Mouse (Mus musculus) left cerebral cortex, adult 11 months (tissue): ENCODE measurements around the gene Slc4a4.
A peak's percentile ranks its signal among the peaks of the same experiment; 100 is the strongest.

ENCODE experiments used
- DNase-seq: peaks from one replicate; pipeline ENCODE4 v3.0.0; 2022; ENCODE audit warnings: low spot score

The Slc4a4 gene

GRCm38 (mm10) chr5:88917221-88917620 lies 30.6 kb downstream of the Slc4a4 start:
- no peak for DNase-seq

DNA sequence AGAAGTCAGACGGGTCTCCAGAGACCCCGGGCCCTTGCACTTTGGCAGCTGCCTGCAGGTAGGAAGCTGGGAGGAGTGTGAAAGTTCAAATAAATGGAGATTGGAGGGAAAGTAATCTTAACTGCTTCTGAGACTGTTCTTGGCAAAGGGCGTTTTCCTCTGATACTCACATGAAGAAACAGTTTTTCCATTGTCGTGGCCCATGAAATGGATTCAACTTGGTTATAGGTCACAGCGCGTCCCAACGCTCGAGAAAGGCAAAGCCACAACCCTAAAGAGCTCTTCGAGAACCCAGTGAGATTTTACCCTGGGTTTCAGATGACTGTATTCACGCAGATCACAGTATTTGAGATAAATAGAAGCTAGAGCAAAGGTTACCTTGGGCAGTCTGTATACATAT lies 31.0 kb downstream of the Slc4a4 start:
- DNase-seq = no peak

DNA sequence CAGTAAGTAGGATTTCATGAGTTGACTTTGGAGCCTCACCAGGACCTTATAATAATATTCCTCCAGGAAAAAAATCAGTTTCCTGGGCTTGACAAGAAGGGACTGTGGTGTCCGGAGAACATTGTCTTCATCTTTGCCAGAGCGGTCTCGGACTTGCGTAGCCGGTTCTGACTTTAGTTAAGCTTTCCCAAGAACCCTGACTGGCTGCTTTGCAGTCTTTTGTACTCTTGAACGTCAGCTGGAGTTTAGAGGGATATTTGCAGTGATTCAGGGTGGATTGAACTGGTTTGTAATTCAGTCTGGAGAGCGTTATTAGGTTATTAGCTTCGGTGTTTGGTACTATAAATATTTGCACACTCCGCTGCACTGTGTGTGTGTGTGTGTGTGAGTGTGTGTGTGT lies 31.9 kb downstream of the Slc4a4 start:
- DNase-seq = no peak

- no peak for DNase-seq
These were observed 39.0 kb downstream of the Slc4a4 start for GRCm38 (mm10) chr5:88925576-88925975.

DNA sequence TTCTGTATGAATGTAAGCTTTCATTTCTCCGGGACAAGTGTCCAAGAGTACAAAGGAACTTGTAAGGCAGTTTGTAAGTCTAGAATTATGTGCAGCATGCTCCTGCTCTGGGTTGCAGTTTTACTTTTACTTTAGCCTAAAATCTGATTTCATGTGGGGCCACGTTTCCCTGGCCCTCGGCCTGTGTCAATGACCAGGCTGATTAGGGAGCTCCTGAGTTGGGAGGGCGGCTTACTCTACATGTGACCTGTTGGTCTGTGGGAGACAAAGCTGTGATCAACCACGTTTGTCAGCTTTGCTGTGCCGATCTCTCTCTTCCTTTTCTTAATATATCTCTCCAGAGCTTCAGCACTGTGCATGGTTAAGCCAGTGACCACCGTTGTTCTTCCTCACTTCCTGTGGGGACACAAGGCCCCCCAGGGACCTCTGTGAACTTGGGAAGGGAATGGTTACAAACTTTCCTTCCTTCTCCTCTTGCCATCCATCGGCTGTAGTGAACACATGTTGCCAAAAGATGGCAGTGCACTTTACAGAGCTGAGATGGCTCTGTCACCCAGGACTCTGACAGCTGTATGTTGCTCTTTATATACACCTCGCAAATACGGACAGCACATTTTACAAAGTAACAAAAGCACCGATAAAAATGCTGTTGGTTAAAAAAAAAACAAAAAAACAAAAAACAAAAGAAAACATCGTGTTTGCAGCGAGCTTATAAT lies 41.7 kb downstream of the Slc4a4 start:
- DNase-seq = peak; percentile 36

DNA sequence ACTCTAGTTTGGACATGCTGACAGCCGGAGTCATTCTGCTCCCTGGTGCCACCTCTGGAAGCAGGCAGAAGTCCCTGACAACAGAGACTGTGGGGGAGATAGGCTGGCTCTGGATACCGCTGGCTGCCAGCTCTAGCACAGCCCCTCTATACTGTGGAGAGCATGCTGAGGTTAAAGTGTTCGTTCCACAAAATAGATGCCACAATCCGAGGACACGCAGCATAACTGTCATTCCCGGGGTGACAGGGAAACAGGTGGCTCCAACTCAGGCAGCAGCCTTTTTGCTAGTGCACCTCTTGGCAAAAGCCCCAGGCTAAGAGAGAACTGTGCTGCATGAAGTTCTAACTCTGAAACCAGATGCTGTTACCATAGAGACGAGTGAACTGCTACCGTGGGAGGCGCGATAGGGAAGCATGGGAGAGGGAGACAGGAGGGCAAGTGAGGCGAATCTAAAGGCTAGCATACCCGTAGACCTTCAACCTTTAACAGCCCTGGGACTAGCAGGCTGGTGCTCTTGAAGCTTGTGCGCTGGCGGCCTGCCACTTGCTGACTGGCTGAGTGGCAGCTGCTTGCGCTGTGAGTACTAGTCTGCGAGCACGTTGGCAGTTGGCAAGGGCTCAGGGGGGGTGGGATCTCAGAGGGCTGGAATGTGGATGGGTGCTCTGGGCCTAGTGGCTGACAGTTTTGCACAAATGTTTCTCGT lies 42.9 kb downstream of the Slc4a4 start:
- peak; percentile 71 for DNase-seq

- DNase-seq = no peak
These were observed 43.5 kb downstream of the Slc4a4 start for GRCm38 (mm10) chr5:88930129-88930528.

- no peak for DNase-seq
These were observed 44.0 kb downstream of the Slc4a4 start for GRCm38 (mm10) chr5:88930611-88931010.

DNA sequence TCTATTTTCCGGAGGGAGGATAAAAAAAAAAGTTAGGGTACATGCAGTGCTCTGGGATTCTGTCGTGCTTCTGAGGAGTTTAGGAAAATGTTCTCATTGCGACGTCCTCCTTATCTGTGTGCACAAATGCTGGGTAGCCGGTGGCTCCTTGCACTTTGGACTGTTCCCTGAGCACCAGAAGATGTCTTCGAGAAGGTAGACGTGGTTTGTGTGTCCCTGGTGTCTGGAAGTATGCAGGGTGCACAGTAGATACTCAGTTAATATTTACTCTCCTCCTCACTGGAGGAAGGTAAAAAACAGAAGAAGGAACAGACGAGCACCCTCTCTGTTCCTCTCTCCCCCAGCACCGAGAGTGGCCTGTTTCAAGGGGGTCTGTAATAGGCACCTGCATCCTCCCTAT lies 44.6 kb downstream of the Slc4a4 start:
- no peak for DNase-seq

DNA sequence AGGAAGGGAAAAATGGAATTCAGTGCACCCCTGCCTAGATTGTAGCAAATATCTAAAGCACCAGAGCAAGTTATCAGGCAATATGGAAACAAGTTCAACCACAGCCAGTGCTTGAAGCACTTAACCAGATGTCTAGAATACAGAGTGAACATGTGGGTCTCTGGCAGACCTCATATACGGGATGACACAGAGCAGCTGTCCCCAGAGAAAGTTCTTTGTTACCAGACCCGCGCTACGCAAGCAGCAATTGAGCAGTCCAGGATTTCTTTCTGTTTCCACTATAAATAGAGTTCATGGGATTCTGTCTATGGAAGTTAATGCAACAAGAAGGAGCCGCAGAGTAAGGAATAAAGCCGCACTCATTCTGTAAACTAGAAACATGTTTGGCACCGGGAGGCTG lies 46.8 kb downstream of the Slc4a4 start:
- DNase-seq = no peak

DNA sequence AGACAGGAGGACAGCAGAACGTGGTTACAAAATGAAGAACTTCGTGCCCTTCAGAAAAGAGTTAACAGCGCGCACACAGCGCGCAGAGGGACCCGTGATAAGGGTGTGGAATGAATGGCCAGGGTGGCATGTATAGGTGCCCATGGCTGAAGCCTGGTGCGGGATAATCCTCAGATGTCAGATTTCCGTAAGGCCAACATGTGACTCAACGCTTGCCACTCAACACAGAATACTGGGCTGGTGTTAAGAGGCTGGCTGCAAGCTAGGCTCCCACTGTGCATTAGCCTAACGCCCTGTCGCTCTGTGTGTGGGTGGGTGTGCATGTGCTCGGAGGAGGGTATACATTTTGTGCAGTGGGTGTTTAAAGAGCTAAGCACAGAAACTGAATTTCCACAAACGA lies 47.3 kb downstream of the Slc4a4 start:
- peak; percentile 71 for DNase-seq

- no peak for DNase-seq
These were observed 51.6 kb downstream of the Slc4a4 start for GRCm38 (mm10) chr5:88938208-88938607.

- DNase-seq = no peak
These were observed 52.5 kb downstream of the Slc4a4 start for GRCm38 (mm10) chr5:88939151-88939550.

GRCm38 (mm10) chr5:88939782-88940181 lies 53.2 kb downstream of the Slc4a4 start:
- DNase-seq = no peak

- no peak for DNase-seq
These were observed 55.3 kb downstream of the Slc4a4 start for GRCm38 (mm10) chr5:88941905-88942304.

GRCm38 (mm10) chr5:88945661-88946339 lies 59.2 kb downstream of the Slc4a4 start:
- no peak for DNase-seq

DNA sequence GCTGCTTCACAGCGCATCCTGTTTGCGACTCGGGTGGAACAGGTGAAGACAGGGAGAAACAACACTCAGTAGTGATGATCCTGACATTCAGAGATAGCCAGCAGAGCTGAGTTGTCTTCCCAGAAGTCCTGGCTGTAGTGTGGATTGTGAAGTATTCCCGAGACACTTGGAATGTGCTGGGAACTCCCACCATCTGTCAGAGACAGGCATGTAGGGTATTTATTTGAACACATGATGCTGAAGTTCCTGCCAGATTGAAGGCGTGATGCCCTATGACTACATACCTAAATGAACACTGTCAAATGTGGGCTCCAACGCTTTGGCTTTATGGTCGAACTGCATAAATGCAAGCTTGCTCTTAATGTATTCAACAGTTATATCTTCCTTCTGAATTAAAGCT lies 63.7 kb downstream of the Slc4a4 start:
- DNase-seq = no peak

- no peak for DNase-seq
These were observed 66.3 kb downstream of the Slc4a4 start for GRCm38 (mm10) chr5:88952757-88953577.

GRCm38 (mm10) chr5:88957735-88958134 lies 71.1 kb downstream of the Slc4a4 start:
- DNase-seq = no peak

GRCm38 (mm10) chr5:88958966-88959365 lies 72.3 kb downstream of the Slc4a4 start:
- peak; percentile 61 for DNase-seq

GRCm38 (mm10) chr5:88959412-88959811 lies 72.8 kb downstream of the Slc4a4 start:
- no peak for DNase-seq
